Mouse (Mus musculus) central nervous system, embryonic 14 days (tissue): ENCODE data around the gene Grasp. TPM values are rescaled to one million over a fixed set of nuclear protein-coding genes. Genes with fewer than 3 reads are reported as not detected.

Experiments
- polyA plus RNA-seq: library from polyadenylated mRNA; depleted of rRNA; stranded (reverse); fragments of >200 nt; gene quantifications from 2 replicates; pipeline ENCODE4 v1.2.3, GENCODE M21; 2012; rRNA removed

Grasp gene
- polyA plus RNA-seq: 4.9 and 8.8 TPM in 2 replicates

DNA sequence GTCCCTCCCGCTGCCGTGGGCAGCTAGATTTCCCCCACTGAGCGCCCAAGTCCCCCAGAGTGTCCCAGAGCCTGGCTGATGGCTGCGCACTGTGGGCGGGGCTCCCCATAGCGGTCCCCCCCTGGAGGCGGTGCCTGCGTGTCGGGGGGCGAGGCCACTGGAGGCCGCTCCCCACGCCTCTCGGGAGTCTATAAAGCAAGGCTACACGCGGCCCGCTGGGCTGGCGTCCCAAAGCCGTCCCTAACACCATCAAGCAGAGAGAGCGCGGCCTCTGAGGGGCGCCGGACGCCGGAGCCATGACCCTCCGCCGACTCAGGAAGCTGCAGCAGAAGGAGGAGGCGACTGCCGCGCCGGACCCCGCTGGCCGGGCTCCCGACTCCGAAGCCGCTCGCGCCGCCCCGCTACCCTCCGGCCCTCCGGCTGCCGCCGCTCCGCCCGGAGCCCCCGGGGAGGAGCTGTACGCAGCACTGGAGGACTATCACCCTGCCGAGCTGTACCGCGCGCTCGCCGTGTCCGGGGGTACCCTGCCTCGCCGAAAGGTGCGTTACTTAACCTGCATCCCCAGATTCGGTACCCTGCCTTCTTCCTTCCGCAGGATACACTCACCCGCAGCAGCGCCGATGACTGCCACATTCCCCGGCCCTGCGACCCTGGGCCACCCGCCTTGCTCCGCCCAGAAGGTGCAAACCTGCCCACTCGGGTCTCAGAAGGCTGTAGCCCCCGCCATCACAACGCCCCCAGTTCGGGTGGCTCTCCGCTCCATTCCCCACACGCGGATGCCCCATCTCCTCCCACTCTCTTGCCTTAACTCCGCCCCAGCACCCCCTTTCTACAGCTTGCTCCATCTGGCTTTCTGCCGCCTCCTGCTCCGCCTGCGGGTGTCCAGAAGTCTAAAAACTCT is at the start of gene Grasp:
Grasp (plus strand) TSS at position 183 of the 901 bp plus-strand sequence.

DNA sequence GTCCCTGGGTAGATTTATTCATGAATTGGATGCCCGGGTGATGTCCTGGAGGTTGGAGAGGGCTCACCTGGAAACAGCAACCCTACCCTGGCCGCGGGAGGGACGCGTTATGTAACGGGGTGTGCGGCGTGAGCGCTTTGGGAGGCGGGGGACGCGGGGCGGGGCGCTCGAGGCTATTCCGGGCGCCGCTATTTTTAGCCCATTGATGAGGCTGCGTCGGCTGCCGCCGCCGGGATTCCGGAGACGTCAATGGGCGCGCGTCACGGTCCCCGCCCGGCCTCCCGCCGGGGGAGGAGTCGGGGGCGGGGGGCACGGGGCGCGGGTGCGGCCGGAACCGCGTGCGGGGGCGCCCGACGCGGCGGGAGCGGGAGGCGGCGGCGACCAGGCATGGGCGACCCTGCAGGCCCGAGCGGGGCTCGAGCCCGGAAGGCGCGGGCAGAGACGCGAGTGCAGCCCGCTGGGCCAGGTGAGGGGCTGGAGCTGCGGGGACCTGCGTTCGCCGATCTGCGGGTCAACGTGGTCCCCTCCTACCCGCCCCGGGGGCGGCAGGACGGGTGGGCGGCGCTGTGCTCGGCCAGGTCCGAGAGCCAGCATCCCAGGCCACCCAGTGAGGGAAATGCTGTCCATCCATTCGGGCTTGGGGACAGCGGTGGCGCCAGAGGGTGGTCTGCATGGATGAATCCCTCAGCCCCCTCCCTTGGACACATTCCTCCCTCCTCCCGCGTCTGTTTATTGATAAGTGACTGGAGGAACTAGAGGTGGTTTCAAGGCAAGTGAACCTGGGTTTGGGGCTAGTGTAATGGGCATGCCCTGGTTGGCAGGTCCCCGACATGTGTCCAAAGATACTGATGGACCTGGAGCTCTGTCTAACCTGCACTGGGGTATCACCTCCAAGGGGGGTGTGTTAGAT is 30.2 kb downstream of the Grasp start, which contains the start of gene Nr4a1:
Nr4a1 (plus strand) TSS at position 384 of the 910 bp plus-strand sequence.

Other genes with a start within 250 kb of the Grasp start
- 0.05 and 0.09 TPM in 2 replicates for gene Gm47841, start 176.8 kb upstream of the Grasp start, polyA plus RNA-seq
- 1.6 and 2.2 TPM in 2 replicates for gene Fignl2, start 145.6 kb upstream of the Grasp start, polyA plus RNA-seq
- gene Ankrd33, start 108.4 kb upstream of the Grasp start, polyA plus RNA-seq: 0.04 TPM in 1 of 2 replicates, not detected in the other
- gene Acvrl1, start 95.7 kb upstream of the Grasp start, polyA plus RNA-seq: 9.7 and 12.0 TPM in 2 replicates
- gene Acvr1b, start 50.1 kb upstream of the Grasp start, polyA plus RNA-seq: 59.3 and 63.5 TPM in 2 replicates
- 6.5 and 12.2 TPM in 2 replicates for gene Nr4a1, start 30.1 kb downstream of the Grasp start, polyA plus RNA-seq
- gene Atg101, start 60.1 kb downstream of the Grasp start, polyA plus RNA-seq: 65.1 and 67.8 TPM in 2 replicates
- 0.33 and 0.41 TPM in 2 replicates for gene 6030408B16Rik, start 69.0 kb downstream of the Grasp start, polyA plus RNA-seq
- gene Krt80, start 146.0 kb downstream of the Grasp start, polyA plus RNA-seq: 0.15 and 0.64 TPM in 2 replicates
- 0.80 and 4.7 TPM in 2 replicates for gene Krt7, start 186.9 kb downstream of the Grasp start, polyA plus RNA-seq
- 0.09 and 0.35 TPM in 2 replicates for gene Krt87, start 214.6 kb downstream of the Grasp start, polyA plus RNA-seq
- gene Krt88, start 223.6 kb downstream of the Grasp start, polyA plus RNA-seq: not detected in 2 replicates
- gene Krt81, start 239.6 kb downstream of the Grasp start, polyA plus RNA-seq: not detected in 2 replicates
- gene Krt86, start 249.3 kb downstream of the Grasp start, polyA plus RNA-seq: not detected in 2 replicates